Mouse (Mus musculus) lung, postnatal 0 days (tissue): ENCODE measurements at regions not wholly inside any gene's neighbourhood (a gene's known extent, or its start where the extent isn't known, plus 50 kb on each side); places are given as distances from the start of the nearest gene placed in this dataset.

Source experiments
- CTCF ChIP-seq: IDR thresholded peaks from 2 replicates; pipeline ENCODE4 v1.5.1; 2016; ENCODE audit warnings: antibody characterized with exemption, mild to moderate bottlenecking
- EP300 ChIP-seq: IDR thresholded peaks from 2 replicates; pipeline ENCODE4 v1.6.1; 2016; ENCODE audit warnings: antibody characterized with exemption, mild to moderate bottlenecking, control low read depth

DNA sequence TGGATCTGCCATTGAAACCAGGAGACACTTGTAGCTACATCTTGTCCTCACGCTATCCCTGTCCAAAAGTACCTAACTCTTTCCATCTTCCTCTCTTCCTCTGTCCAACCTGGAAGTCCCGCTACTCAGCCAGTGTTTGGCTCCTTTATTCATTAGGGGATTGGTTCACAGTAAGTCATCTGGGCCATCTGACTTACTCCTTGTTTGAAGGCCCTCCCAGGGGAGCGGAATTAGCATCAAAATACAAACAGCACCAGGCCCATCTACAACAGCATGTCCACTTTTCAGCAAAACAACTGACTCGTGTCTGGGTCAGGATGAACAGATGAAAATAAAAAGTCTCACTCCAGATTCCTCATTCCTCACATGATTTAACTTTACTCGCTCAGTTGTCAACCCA is 559.2 kb upstream of the Gm5415 start:
- TF ChIP-seq CTCF, result no peak
- no peak for TF ChIP-seq EP300
